Mouse (Mus musculus): ENCODE measurements around the gene Tmeff1.

GRCm38 (mm10) chr4:48578399-48578798 lies 6.6 kb upstream of the Tmeff1 start:
- no peak for TF ChIP-seq CTCF (IDR thresholded peaks at IDR 0.05; ENCODE audit: low read depth)
- TF ChIP-seq EP300 (optimal IDR thresholded peaks at IDR 0.05) = no peak

Data from stomach, postnatal 0 days (tissue).